Mouse (Mus musculus) cerebellum, adult 2 months (tissue): Measurements from ENCODE around the gene Mrgprx1.

Source experiments
- CTCF ChIP-seq: fragments of 200-500 bp; IDR thresholded peaks from 2 replicates; pipeline ENCODE4 v1.5.1; 2011; ENCODE audit warnings: low read depth, mild to moderate bottlenecking, control low read depth, low read length, moderate library complexity, borderline replicate concordance; ENCODE audit not compliant: insufficient read depth
- POLR2A ChIP-seq: fragments of 200-500 bp; IDR thresholded peaks from 2 replicates; pipeline ENCODE4 v1.6.1; 2011; ENCODE audit warnings: low read length, control low read depth, borderline replicate concordance; ENCODE audit not compliant: insufficient read depth

DNA sequence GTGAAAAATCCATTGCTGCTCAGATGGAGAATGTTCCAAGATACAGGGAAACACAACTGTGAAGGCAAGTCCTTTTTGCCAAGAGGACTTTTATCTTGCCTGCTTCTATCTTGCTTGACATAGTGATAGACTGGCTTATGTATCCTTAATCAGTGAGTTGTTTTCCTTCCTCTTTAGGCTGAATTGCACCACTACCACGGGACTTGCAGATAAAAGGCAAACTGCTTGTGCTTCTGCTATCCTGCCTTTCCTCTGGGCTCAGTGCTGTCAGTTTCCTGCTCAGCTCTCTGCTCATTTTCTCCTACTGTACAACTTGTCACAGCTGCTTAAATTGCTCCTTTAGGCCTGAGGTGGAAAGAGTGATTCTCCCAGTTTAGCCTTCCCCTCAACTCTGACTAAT lies 16.6 kb upstream of the Mrgprx1 start:
- TF ChIP-seq CTCF: no peak
- no peak for TF ChIP-seq POLR2A
